Mouse (Mus musculus) adrenal gland, postnatal 36 days (tissue): Measurements from ENCODE around the gene Rpl26. TPM values are rescaled to one million over a fixed set of nuclear protein-coding genes. Genes with fewer than 3 reads are reported as not detected.

Source experiments
- DNase-seq, 2 experiments: peaks; one replicate each; pipeline ENCODE4 v3.0.0; 2021; ENCODE audit warnings: mixed read lengths in 1 of 2
- total RNA-seq, 2 experiments: library from RNA; stranded (reverse); gene quantifications; 2 replicates each; pipeline ENCODE4 v1.2.3; 2021

The Rpl26 gene
- total RNA-seq, 2 experiments from 2014 or later = 1,232 to 1,254 TPM

GRCm38 (mm10) chr11:68888653-68889052 lies 12.7 kb upstream of the Rpl26 start:
- no peak for DNase-seq

- peak in 1 of 2 experiments; percentile 31 for DNase-seq
Measured at GRCm38 (mm10) chr11:68890625-68891024, 10.8 kb upstream of the Rpl26 start.

DNA sequence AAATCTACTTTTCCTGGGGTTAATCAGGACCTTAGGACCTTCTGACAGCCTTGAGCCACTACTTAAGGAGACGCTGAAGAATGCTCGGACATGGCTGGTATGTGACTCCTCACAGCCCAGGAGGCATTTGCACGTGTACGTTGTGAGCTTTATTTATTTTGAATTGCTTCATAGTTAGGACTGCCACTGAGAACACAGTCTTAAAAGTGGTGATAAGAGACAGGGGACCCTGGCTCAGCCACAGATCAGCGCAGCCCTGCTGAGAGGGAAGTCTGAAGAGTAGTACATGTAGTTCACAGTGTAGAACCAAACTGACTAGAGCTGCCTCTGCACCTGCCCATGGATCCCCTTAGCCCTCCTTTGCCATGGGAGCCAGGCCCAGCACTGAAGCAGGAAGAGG lies 9.6 kb upstream of the Rpl26 start:
- DNase-seq = no peak

DNA sequence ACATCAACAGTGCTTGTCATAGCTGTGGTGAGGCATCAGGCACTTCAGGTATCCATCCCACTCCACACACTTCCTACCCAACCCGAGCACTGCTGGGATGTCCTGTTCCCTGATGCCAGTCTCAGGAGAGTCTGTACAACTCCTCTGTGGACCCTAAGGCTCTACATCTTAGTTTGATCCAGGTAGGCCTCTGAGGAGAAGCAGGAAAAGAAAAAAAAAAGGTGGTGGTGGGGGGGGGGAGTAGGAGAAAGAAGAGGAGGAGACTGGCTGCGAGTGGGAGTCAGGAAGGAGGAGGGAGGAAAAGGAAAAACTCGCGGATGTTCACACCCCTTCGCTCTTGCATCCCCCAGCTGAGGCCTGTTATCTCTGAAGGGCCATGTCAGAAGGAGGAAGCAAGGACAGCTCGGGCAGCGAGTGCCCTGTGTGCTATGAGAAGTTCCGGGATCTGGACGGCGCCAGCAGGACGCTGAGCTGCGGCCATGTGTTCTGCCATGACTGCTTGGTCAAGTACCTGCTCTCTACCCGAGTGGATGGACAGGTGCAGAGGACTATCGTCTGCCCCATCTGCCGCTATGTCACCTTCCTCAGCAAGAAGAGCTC lies 9.1 kb upstream of the Rpl26 start:
- peak in 1 of 2 experiments; percentile 36 for DNase-seq

DNA sequence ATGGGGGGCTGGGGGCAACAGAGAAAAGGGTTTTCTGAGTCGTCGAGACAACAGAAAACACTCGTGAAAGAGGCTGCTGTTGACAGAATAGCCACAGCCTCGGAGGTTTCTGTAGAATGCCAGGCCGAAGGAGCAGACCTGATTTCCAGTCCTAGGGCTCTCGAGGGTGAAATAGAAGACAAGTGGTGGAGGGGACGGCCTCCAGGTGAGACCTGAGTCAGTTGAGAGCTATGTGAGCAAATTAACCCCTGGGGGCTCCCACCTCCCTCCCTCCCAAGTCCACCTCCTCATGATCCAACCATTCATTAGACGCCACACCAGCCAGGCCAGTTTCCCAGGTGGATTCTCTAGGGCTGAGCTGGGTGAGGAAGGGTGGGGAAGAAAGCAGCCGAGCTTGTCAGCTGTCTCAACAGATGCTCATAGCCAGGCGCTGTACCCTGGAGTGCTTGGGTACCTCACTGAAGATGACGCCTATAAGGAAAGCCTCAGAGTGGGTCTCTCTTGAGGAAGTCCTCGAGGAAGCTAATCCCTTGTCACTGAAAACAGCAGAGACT lies 7.4 kb upstream of the Rpl26 start:
- no peak for DNase-seq

- no peak for DNase-seq
Measured at GRCm38 (mm10) chr11:68896247-68896646, 5.1 kb upstream of the Rpl26 start.

- DNase-seq = peak in 1 of 2 experiments; percentile 35
Measured at GRCm38 (mm10) chr11:68897120-68897519, 4.3 kb upstream of the Rpl26 start.

DNA sequence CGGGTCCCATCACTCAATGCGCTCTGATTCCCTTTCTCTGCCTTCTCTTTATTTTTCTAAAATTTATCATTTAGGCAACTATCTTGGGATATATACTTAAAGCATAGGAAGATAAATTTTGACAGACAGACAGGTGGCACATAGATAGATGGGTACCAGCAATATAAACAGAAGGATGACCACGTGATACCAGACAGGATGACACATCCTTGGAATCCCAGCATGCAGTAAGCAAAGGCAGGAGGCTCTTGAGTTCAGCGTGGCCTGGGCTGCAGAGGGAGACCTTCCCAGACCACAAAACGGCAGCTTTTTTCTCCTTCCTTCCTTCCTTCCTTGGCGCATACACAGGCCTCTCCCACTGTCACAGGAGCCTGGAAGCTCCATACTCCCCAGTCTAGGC lies 3.5 kb upstream of the Rpl26 start:
- no peak for DNase-seq

- no peak for DNase-seq
Measured at GRCm38 (mm10) chr11:68898790-68899189, 2.6 kb upstream of the Rpl26 start.

DNA sequence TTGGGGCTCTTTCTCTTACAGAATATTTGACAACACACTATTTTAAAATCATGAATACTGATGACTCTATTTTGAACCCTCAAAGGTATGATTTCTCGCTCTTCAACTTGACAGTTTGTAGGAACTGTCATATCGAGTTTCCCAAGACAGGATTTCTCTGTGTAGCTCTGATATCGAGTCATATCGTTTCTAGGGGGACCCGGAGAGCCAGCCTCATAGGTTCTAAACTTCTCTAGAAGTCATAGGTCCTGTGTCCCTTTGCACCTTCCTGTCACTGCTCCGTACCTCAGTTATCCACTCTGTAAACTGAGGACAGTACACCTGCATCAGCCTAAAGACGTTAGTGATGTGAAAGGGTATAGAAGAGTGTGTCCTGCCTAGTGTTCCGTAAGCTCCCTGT lies 1.6 kb upstream of the Rpl26 start:
- no peak for DNase-seq

GRCm38 (mm10) chr11:68900519-68901350 lies 648 bp upstream of the Rpl26 start:
- DNase-seq = no peak

- no peak for DNase-seq
Measured at GRCm38 (mm10) chr11:68902047-68902364, 623 bp downstream of the Rpl26 start.

- no peak for DNase-seq
Measured at GRCm38 (mm10) chr11:68902367-68902766, 984 bp downstream of the Rpl26 start.

GRCm38 (mm10) chr11:68902823-68903222 lies 1.4 kb downstream of the Rpl26 start:
- no peak for DNase-seq

DNA sequence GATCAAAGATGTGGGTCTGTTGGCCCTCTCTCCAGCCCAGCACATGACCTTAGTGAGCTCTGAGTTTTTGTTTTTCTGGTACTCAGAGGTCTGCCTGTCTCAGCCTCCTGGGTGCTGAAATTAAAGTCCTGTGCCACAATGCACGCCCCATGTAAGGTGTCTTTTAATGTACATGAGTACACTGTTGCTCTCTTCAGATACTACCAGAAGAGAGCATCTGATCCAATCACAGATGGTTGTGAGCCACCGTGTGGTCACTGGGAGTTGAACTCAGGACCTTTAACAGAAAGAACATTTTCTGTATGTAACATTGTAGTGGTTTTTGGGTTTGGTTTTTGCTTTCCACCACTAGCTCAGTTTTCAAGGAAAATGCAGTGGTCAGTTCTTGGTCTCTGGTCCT lies 2.4 kb downstream of the Rpl26 start:
- DNase-seq = no peak

DNA sequence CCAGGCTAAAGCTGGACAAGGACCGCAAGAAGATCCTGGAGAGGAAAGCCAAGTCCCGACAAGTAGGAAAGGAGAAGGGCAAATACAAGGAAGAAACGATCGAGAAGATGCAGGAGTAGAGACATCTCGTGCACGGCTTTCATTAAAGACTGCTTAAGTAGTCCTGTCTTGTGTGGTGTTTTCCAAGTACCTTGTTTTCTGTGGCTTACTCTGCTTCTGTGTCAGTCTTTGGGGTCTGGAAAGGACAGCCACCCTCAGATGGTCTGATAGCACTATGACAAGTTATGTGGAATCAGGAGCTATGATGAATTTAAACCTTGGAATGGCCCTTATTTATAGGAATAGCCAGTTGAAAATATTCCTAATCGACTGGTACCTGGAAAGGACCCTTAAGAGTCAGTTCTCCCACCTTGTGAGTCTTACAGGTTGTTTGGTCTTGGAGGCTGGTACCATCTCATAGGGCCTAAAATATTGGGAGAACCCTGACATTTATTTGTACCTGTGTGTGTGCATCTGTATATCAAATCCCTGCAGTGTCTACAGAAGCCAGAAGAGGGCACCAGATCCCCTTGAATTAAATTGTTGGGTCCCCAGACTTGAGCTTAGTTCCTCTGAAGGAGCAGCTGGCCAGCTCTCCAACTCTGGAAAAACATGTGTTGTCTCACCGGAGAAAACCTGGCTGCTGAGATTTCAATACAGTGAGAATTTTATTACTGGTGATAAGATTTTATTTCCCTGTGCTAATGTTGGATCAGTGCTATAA lies 3.2 kb downstream of the Rpl26 start:
- peak; percentile 68 to 81 for DNase-seq

DNA sequence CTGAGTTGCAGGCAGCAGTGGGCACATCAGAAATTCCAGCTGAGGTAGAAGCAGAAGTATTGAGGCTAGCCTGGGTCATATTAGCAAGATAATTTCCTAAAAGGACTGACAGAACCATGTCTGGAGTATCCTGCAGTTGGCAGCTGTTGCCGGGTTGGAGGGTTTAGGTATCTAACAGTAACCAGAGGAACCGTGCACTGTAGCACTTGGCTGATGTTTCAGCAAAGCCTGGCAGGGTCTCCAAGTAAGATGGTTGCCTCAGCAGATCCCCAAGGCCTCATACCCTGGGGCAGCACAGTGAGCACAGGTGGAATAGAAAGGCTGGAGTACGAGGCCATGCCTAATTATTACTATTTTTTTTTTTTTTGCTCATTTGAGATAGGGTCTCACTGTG lies 3.8 kb downstream of the Rpl26 start:
- no peak for DNase-seq

GRCm38 (mm10) chr11:68905665-68906460 lies 4.5 kb downstream of the Rpl26 start:
- no peak for DNase-seq

- no peak for DNase-seq
Measured at GRCm38 (mm10) chr11:68906461-68906790, 5.0 kb downstream of the Rpl26 start.

DNA sequence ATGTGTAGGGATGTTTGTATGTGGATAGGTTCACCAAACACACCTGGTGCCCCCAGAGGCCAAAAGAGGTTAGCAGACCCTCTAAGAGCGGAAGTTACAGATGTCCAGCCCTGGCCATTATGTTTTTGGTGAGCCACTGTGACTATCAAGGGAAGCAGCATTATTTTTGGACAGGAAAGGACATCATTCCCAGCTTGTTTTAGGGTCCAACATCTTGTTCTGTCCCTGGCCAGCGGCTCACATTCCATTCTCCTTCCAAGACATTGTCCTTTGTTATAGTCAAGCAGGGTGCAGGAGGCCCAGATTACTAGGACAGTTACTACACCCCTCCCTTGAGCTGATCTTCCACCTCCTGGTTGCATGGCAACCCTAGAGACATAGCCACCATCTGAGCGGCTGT lies 5.9 kb downstream of the Rpl26 start:
- no peak for DNase-seq

- DNase-seq = no peak
Measured at GRCm38 (mm10) chr11:68908846-68909503, 7.6 kb downstream of the Rpl26 start.
